In the genomic region with DNA sequence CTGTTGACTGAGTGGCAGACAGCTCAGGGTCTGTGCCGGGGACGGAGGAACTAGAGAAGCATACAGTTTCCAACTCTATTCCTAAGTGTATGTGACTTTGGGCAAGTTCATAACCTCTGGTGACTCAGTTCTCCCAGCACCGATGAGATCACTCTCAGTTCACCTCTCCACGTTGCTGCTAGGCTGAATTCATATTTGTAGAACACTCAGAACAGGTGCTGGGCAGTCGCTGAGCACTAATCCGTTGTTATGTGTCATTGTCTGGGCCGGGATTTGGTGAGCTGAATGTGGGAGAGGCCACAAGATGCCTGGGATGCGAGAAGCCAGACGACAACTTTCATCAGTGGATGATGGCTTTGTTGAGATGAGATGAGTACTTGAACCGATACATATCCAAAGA, we compare ENCODE assay signal across 16 mouse cellular contexts.
"Had no signal": no experiment of that assay in that cellular context is flagged by ENCODE, and none has a peak within 500 bp of the region (broad histone marks: within the 10 kb centered on the region; RNA-seq: fewer than 3 reads in every experiment).

No protein-coding gene starts in this region.

- H3K27me3 ChIP-seq: midbrain, embryonic 15.5 days; neural tube, embryonic 13.5 days; stomach, embryonic 15.5 days had no signal

- ATAC-seq: intestine, embryonic 16.5 days; liver, embryonic 12.5 days; midbrain, embryonic 15.5 days had no signal

- DNase-seq: kidney, adult 8-10 months; kidney, postnatal 25 days; right cerebral cortex, adult 18-20 months; spleen, adult 18-20 months; thymus, adult 18-20 months; thymus, postnatal 14 days had no signal

- H3K9ac ChIP-seq: liver, embryonic 12.5 days; midbrain, embryonic 15.5 days; neural tube, embryonic 13.5 days; stomach, embryonic 15.5 days had no signal

- H3K4me1 ChIP-seq: liver, embryonic 12.5 days; neural tube, embryonic 13.5 days had no signal

- H3K27ac ChIP-seq: left cerebral cortex, adult 2 months; limb, embryonic 10.5 days; liver, embryonic 12.5 days; macrophage; midbrain, embryonic 15.5 days; neural tube, embryonic 13.5 days; stomach, embryonic 15.5 days had no signal

- H3K4me2 ChIP-seq: liver, embryonic 12.5 days; midbrain, embryonic 11.5 days; midbrain, embryonic 15.5 days; neural tube, embryonic 13.5 days; stomach, embryonic 15.5 days had no signal

- H3K4me3 ChIP-seq: left cerebral cortex, adult 2 months; limb, embryonic 10.5 days; liver, embryonic 12.5 days; megakaryocyte, embryonic 14.5 days; midbrain, embryonic 15.5 days; neural tube, embryonic 13.5 days; stomach, embryonic 15.5 days had no signal

- H3K36me3 ChIP-seq: limb, embryonic 10.5 days; liver, embryonic 12.5 days; midbrain, embryonic 15.5 days; neural tube, embryonic 13.5 days; stomach, embryonic 15.5 days had no signal

- H3K9me3 ChIP-seq: limb, embryonic 10.5 days; liver, embryonic 12.5 days; midbrain, embryonic 15.5 days; neural tube, embryonic 13.5 days; stomach, embryonic 15.5 days had no signal
